Mouse (Mus musculus) ES-E14 (cell line): Measurements from ENCODE around the gene Wdr83. TPM values are rescaled to one million over a fixed set of nuclear protein-coding genes. Genes with fewer than 3 reads are reported as not detected.

ENCODE experiments used
- DNase-seq: peaks from one replicate; pipeline ENCODE4 v3.0.0-alpha.2; 2013; ENCODE audit warnings: low read depth, low spot score
- H3K27ac ChIP-seq: 2 replicates; pipeline ENCODE4 v1.5.1; 2012; ENCODE audit warnings: low read depth, mild to moderate bottlenecking, low read length, moderate library complexity, mixed read lengths; ENCODE audit not compliant: poor library complexity, insufficient read depth, severe bottlenecking
- H3K36me3 ChIP-seq: 2 replicates; pipeline ENCODE4 v1.6.1; 2012; ENCODE audit warnings: mild to moderate bottlenecking, low read length, moderate library complexity, mixed read lengths; ENCODE audit not compliant: control insufficient read depth, poor library complexity, insufficient read depth, severe bottlenecking
- H3K4me1 ChIP-seq, 2 experiments: fragments of 150-350 bp in 1 of 2; sonication (generic) in 1 of 2; 2 replicates each; pipeline ENCODE4 v1.6.1; 2012; ENCODE audit warnings: low read length in 2 of 2, mild to moderate bottlenecking in 1 of 2, mixed read lengths in 1 of 2; ENCODE audit not compliant: control insufficient read depth in 2 of 2, insufficient read depth in 2 of 2, poor library complexity in 1 of 2
- H3K4me3 ChIP-seq, 2 experiments: fragments of 150-350 bp in 1 of 2; sonication (generic) in 1 of 2; 2 replicates each; pipeline ENCODE4 v1.5.1; 2012; ENCODE audit warnings: low read length in 2 of 2, low read depth in 1 of 2, mild to moderate bottlenecking in 1 of 2, mixed read lengths in 1 of 2; ENCODE audit not compliant: insufficient read depth in 1 of 2, poor library complexity in 1 of 2, severe bottlenecking in 1 of 2
- H3K9ac ChIP-seq: 2 replicates; pipeline ENCODE4 v1.6.1; 2012; ENCODE audit warnings: low read depth, mild to moderate bottlenecking, low read length, mixed read lengths; ENCODE audit not compliant: poor library complexity, insufficient read depth, severe bottlenecking
- H3K9me3 ChIP-seq: fragments of 150-350 bp; sonication (generic); 2 replicates; pipeline ENCODE4 v1.6.1; 2012; ENCODE audit warnings: low read depth, mild to moderate bottlenecking, low read length; ENCODE audit not compliant: control insufficient read depth, insufficient read depth
- CHD2 ChIP-seq: IDR thresholded peaks from 2 replicates; pipeline ENCODE4 v1.6.1; 2014; ENCODE audit warnings: mild to moderate bottlenecking, low read depth, low read length, inconsistent platforms
- HCFC1 ChIP-seq: IDR thresholded peaks from 2 replicates; pipeline ENCODE4 v1.6.1; 2012; ENCODE audit warnings: low read length, inconsistent platforms, borderline replicate concordance; ENCODE audit not compliant: insufficient read depth
- MAFK ChIP-seq: IDR thresholded peaks from 2 replicates; pipeline ENCODE4 v1.6.1; 2014; ENCODE audit warnings: mild to moderate bottlenecking, low read depth, low read length, inconsistent platforms; ENCODE audit not compliant: insufficient read depth
- ZC3H11A ChIP-seq: IDR thresholded peaks from 2 replicates; pipeline ENCODE4 v1.6.1; 2012; ENCODE audit warnings: low read depth, mild to moderate bottlenecking, inconsistent platforms, low read length, borderline replicate concordance
- ZNF384 ChIP-seq: IDR thresholded peaks from 2 replicates; pipeline ENCODE4 v1.6.1; 2012; ENCODE audit warnings: low read depth, low read length, inconsistent platforms
- in situ Hi-C, 2 experiments: fragments of 600-800 bp; cut with MboI; formaldehyde crosslinking; loops; one replicate each; pipeline ENCODE4 v1.15.1; 2025; ENCODE audit warnings: low sequenced_read_pairs in 2 of 2, inconsistent platforms in 1 of 2; ENCODE audit not compliant: unreplicated experiment in 2 of 2
- total RNA-seq: library from RNA; depleted of rRNA; stranded (reverse); fragments of 300-350 nt; gene quantifications from 2 replicates; pipeline ENCODE4 v1.2.3, GENCODE M21; 2012

Gene Wdr83
- total RNA-seq, 1 experiment: 26.4 TPM

DNA sequence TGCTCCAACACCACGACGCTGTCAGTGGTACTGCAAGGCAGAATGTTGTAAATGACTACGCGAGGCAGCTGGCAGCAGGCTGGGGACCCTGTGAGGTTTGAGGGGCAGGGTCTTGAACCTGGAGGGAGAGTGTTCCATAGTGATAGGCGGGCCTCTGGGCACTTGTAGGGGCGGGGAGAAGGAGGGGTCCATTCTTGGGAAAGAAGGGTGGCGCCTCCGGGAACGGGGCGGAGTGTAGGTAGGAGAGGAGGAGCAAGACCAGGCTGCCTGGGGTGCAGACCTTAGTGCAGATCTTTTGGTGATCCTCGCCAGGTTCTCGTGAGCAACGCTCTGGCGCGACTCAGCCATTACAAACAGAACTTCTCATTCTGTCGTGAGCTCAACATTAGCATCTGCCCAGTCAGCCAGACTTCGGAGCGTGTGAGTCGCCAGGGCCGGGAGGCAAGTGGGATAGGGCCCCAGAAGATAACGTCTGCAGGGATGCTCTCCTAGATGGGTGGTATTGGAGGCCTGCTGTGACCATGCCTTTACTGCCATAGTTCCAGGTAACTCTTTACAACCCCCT is 10.5 kb upstream of the Wdr83 start:
- Histone ChIP-seq H3K4me1 (peaks cover 0 to 12% of the 10 kb centered on the region in 2 experiments; a peak in 1 of 4 replicates), H3K9me3 (no peaks in the 10 kb centered on the region), H3K27ac (no peak overlapping the region), H3K4me3 (peak overlapping the region in 1 of 2 experiments; percentile 39; a peak in 1 of 4 replicates), H3K36me3 (peaks cover 15% of the 10 kb centered on the region; the same call in 1 of the 2 replicates), H3K9ac (no peak overlapping the region)
- TF ChIP-seq CHD2 (no peak), MAFK (no peak)
- peak; percentile 75 for DNase-seq
- in situ Hi-C loops: no loop called here

DNA sequence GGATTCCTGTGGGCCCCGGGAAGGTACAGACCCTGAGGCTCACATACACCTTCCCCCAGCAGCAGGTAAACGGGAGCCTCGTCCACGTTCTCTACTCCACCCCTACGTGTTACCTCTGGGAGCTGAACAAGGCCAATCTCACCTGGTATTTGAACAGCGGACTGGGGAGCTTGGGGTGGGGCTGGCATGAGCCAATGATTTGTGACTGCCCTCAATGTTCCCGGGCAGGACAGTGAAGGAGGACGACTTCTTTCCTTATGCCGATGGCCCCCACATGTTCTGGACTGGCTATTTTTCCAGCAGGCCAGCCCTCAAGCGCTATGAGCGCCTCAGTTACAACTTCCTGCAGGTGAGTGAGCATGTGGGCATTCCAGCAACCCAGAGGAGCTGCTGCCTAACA is 9.8 kb upstream of the Wdr83 start:
- H3K4me3 ChIP-seq: no peak overlapping the region
- TF ChIP-seq CHD2 (no peak), ZNF384 (no peak), MAFK (no peak), ZC3H11A (no peak), HCFC1 (no peak)
- no peak overlapping the region for H3K27ac ChIP-seq
- H3K9ac ChIP-seq: no peak overlapping the region
- no peak for DNase-seq
- in situ Hi-C loops: no loop called here
- peaks cover 15% of the 10 kb centered on the region; the same call in 1 of the 2 replicates for H3K36me3 ChIP-seq
- H3K4me1 ChIP-seq: peaks cover 0 to 9% of the 10 kb centered on the region in 2 experiments; a peak in 1 of 4 replicates
- no peaks in the 10 kb centered on the region for H3K9me3 ChIP-seq

DNA sequence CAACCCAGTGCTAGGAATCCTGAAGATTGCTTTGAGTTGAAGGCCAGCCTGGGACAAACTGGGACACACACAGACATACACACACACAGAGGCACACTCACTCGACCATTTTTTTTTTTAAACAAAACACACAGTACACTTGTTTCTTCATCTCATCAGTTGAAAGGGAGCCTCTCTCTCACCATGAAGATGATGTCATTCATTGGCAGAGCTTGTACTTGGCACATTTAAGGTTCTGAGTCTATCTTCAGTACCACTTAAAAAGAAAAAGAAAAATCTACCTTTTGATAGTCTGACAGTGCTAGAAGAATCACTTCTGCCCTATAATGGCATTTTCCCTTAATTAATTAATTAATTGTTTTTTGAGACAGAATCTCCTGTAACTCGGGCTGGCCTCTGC is 7.7 kb upstream of the Wdr83 start:
- H3K36me3 ChIP-seq: peaks cover 5% of the 10 kb centered on the region; the same call in 1 of the 2 replicates
- no peak for DNase-seq
- in situ Hi-C loops: no loop called here
- no peak overlapping the region for H3K9ac ChIP-seq
- H3K27ac ChIP-seq: no peak overlapping the region
- H3K9me3 ChIP-seq: no peaks in the 10 kb centered on the region
- no peak overlapping the region for H3K4me3 ChIP-seq
- TF ChIP-seq ZC3H11A (no peak), CHD2 (no peak), ZNF384 (no peak), HCFC1 (no peak), MAFK (no peak)
- H3K4me1 ChIP-seq: peaks cover 0 to 12% of the 10 kb centered on the region in 2 experiments; a peak in 1 of 4 replicates

DNA sequence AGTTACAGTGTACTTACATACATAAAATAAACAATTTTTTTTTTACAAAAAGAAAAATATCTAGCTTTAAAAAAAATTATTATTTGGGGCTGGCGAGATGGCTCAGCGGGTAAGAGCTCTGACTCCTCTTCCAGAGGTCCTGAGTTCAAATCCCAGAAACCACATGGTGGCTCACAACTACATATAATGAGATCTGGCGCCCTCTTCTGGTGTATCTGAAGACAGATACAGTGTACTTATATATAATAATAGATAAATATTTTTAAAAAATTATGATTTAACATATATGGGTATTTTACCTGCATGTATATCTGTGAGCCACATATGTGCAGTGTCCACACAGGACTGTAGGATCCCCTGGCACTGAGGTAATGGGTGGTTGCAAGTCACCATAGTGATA is 5.1 kb upstream of the Wdr83 start:
- TF ChIP-seq CHD2: no peak
- no peak for TF ChIP-seq HCFC1
- in situ Hi-C loops: no loop called here
- Histone ChIP-seq H3K27ac (no peak overlapping the region), H3K9ac (no peak overlapping the region), H3K4me3 (no peak overlapping the region), H3K9me3 (no peaks in the 10 kb centered on the region), H3K36me3 (peaks cover 3% of the 10 kb centered on the region; the same call in 1 of the 2 replicates), H3K4me1 (peaks cover 2 to 12% of the 10 kb centered on the region in 2 experiments; a peak in 3 of 4 replicates)
- no peak for DNase-seq

DNA sequence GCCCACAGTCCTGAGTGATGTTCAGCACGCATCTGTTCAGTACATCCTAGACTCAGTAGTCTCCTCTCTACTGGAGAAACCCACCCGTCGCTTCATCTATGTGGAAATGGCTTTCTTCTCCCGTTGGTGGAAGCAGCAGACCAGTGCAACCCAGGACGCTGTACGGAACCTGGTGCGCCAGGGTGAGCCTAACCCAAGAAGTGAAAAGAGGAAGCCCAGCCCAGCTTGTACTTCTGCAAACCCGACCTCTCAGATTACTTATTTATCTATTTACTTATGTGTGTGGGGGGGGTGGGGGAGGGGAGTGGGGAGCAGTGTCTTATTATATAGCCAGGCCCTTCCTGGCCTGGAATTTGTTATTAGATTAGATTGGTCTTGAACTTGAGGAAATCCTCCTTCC is 3.5 kb upstream of the Wdr83 start:
- no peak overlapping the region for H3K4me3 ChIP-seq
- DNase-seq: no peak
- peaks cover 2 to 10% of the 10 kb centered on the region in 2 experiments; a peak in 3 of 4 replicates for H3K4me1 ChIP-seq
- H3K9me3 ChIP-seq: no peaks in the 10 kb centered on the region
- in situ Hi-C loops: no loop called here
- H3K9ac ChIP-seq: no peak overlapping the region
- H3K36me3 ChIP-seq: peaks cover 3% of the 10 kb centered on the region; the same call in 1 of the 2 replicates
- TF ChIP-seq HCFC1 (no peak), CHD2 (no peak), ZC3H11A (no peak), MAFK (no peak), ZNF384 (no peak)
- no peak overlapping the region for H3K27ac ChIP-seq
